Mouse (Mus musculus): ENCODE measurements around the gene Hivep3. TPM values are rescaled to one million over a fixed set of nuclear protein-coding genes. Genes with fewer than 3 reads are reported as not detected.
A peak's percentile ranks its signal among the peaks of the same experiment; 100 is the strongest.

Hivep3 gene
- polyA plus RNA-seq, 1 experiment = 5.8 TPM

DNA sequence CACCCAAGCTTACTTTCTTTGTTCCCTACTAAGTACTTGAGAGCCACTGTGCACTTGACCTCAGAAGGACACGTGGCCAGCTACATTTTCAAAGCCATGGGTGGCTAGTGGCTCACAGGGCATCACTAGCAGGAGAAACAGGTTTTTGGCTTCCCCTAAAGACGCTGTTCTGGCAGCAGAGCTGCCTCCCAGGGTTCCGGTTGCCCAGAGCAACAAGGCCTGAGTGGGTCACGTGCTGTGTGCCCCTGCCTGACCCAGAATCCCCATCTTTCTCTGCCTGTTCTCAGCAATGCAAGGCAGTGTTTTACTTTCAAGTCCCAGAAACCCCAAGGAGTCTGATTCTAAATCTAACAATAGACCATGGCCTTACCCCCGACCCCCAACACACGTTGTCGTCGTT, 198.3 kb downstream of the Hivep3 start:
- 57% methylated on average over 8 of the region's 8 CpGs for whole genome bisulfite sequencing
- peak; percentile 23 for DNase-seq
- no peaks in the 10 kb centered on the region for H3K4me1 ChIP-seq (ENCODE audit: control insufficient read depth, insufficient read depth, low read length)

DNA sequence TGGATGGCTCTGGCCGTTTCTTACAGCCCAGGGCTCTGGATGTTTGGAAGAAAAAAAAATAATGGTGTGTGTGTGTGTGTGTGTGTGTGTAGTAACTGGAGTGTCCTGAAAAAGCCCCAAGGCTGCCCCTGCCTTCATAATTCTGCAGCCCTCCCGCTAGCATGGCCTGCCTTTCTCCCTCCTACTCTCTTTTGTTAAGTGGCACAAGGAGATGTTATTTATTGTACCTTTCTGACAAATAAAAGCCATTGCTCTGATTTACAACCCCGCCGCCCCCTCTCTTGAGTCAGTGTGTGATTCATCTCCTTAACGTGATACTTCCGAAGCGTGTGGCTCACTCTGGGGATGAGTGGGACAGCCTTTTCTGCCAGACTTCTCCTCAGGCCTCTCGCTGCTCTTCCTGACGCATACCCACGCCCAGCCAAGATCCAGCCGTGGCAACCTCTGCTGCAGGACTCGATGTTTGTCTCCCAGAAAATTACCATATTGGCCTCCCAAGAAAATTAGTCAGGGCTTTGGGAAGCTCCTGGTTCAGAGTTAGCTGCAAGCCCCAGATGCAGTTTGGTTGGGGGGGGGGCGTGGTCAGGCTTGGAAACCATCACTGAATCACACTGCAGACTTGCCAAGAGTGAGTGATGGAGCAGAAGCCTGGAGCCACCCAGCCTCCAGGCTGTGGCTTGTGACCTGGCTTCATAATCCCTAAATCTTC, 199.1 kb downstream of the Hivep3 start:
- no peaks in the 10 kb centered on the region for H3K36me3 ChIP-seq (ENCODE audit: control insufficient read depth, insufficient read depth, low read length)
- 42% methylated on average over 13 of the region's 13 CpGs for WGBS

More for the DNA sequence above, 198.3 kb downstream of the Hivep3 start:
- Histone ChIP-seq H3K36me3 (ENCODE audit: control insufficient read depth, insufficient read depth, low read length) (no peaks in the 10 kb centered on the region), H3K27ac (ENCODE audit: insufficient read depth, low read depth, low read length) (no peak overlapping the region), H3K27me3 (replicated peaks; ENCODE audit: control insufficient read depth, insufficient read depth, low read length) (no peaks in the 10 kb centered on the region), H3K4me3 (ENCODE audit: insufficient read depth, low read depth, low read length) (no peak overlapping the region)
- TF ChIP-seq CTCF (conservative IDR thresholded peaks at IDR 0.05; ENCODE audit: insufficient read depth, insufficient read length, low read depth, low read length) = no peak
- no peak for TF ChIP-seq POLR2A (IDR thresholded peaks at IDR 0.05; ENCODE audit: low read depth, low read length)

GRCm38 (mm10) chr4:119934901-119935300, 201.3 kb downstream of the Hivep3 start:
- WGBS = 96% methylated on average over 4 of the region's 4 CpGs
- DNase-seq = no peak

More for the DNA sequence above, 199.1 kb downstream of the Hivep3 start:
- no peak overlapping the region for H3K4me3 ChIP-seq (ENCODE audit: insufficient read depth, low read depth, low read length)
- H3K4me1 ChIP-seq (ENCODE audit: control insufficient read depth, insufficient read depth, low read length) = no peaks in the 10 kb centered on the region
- no peak for TF ChIP-seq CTCF (conservative IDR thresholded peaks at IDR 0.05; ENCODE audit: insufficient read depth, insufficient read length, low read depth, low read length)
- no peak for TF ChIP-seq POLR2A (IDR thresholded peaks at IDR 0.05; ENCODE audit: low read depth, low read length)
- no peaks in the 10 kb centered on the region for H3K27me3 ChIP-seq (replicated peaks; ENCODE audit: control insufficient read depth, insufficient read depth, low read length)
- DNase-seq = no peak
- no peak overlapping the region for H3K27ac ChIP-seq (ENCODE audit: insufficient read depth, low read depth, low read length)

DNA sequence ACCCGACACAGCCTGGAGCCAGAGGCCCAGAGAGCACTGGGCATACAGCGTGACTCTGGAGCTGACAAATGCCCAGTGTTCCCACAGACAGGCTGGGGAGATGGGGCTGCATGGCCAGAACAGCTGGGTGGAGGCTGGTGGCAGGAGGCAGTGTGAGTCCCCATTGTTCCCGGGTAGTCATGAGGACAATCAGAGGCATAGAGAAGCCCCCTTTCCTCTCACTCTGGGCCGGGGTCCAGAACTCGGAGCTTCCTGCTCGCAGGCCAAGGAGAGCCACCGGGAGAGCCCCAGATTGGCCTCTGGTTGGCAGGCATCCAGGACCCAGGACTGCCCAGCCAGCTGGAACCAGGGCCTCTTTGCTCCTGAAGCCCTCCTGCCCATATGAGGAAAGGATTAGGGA, 204.3 kb downstream of the Hivep3 start:
- TF ChIP-seq POLR2A (IDR thresholded peaks at IDR 0.05; ENCODE audit: low read depth, low read length) (no peak), CTCF (conservative IDR thresholded peaks at IDR 0.05; ENCODE audit: insufficient read depth, insufficient read length, low read depth, low read length) (no peak)
- no peak overlapping the region for H3K27ac ChIP-seq (ENCODE audit: insufficient read depth, low read depth, low read length)
- WGBS = 31% methylated on average over 7 of the region's 7 CpGs
- no peaks in the 10 kb centered on the region for H3K36me3 ChIP-seq (ENCODE audit: control insufficient read depth, insufficient read depth, low read length)
- no peak overlapping the region for H3K4me3 ChIP-seq (ENCODE audit: insufficient read depth, low read depth, low read length)
- H3K27me3 ChIP-seq (replicated peaks; ENCODE audit: control insufficient read depth, insufficient read depth, low read length) = no peaks in the 10 kb centered on the region
- no peaks in the 10 kb centered on the region for H3K4me1 ChIP-seq (ENCODE audit: control insufficient read depth, insufficient read depth, low read length)
- DNase-seq = peak; percentile 65

More at GRCm38 (mm10) chr4:119934901-119935300, 201.3 kb downstream of the Hivep3 start:
- Histone ChIP-seq H3K27ac (ENCODE audit: insufficient read depth, low read depth, low read length) (no peak overlapping the region), H3K27me3 (replicated peaks; ENCODE audit: control insufficient read depth, insufficient read depth, low read length) (no peaks in the 10 kb centered on the region), H3K36me3 (ENCODE audit: control insufficient read depth, insufficient read depth, low read length) (no peaks in the 10 kb centered on the region), H3K4me3 (ENCODE audit: insufficient read depth, low read depth, low read length) (no peak overlapping the region), H3K4me1 (ENCODE audit: control insufficient read depth, insufficient read depth, low read length) (no peaks in the 10 kb centered on the region)
- TF ChIP-seq POLR2A (IDR thresholded peaks at IDR 0.05; ENCODE audit: low read depth, low read length) = no peak
- TF ChIP-seq CTCF (conservative IDR thresholded peaks at IDR 0.05; ENCODE audit: insufficient read depth, insufficient read length, low read depth, low read length) = no peak

- no peak overlapping the region for H3K4me3 ChIP-seq (ENCODE audit: insufficient read depth, low read depth, low read length)
- WGBS = 69% methylated on average over 4 of the region's 4 CpGs
- no peak overlapping the region for H3K27ac ChIP-seq (ENCODE audit: insufficient read depth, low read depth, low read length)
- no peaks in the 10 kb centered on the region for H3K27me3 ChIP-seq (replicated peaks; ENCODE audit: control insufficient read depth, insufficient read depth, low read length)
- no peaks in the 10 kb centered on the region for H3K4me1 ChIP-seq (ENCODE audit: control insufficient read depth, insufficient read depth, low read length)
- TF ChIP-seq POLR2A (IDR thresholded peaks at IDR 0.05; ENCODE audit: low read depth, low read length) = no peak
- TF ChIP-seq CTCF (conservative IDR thresholded peaks at IDR 0.05; ENCODE audit: insufficient read depth, insufficient read length, low read depth, low read length) = no peak
- no peaks in the 10 kb centered on the region for H3K36me3 ChIP-seq (ENCODE audit: control insufficient read depth, insufficient read depth, low read length)
- DNase-seq = peak; percentile 32
Observed at GRCm38 (mm10) chr4:119938518-119938917, 204.9 kb downstream of the Hivep3 start.

- H3K4me3 ChIP-seq (ENCODE audit: insufficient read depth, low read depth, low read length) = no peak overlapping the region
- WGBS = 93% methylated on average over 6 of the region's 6 CpGs
- H3K4me1 ChIP-seq (ENCODE audit: control insufficient read depth, insufficient read depth, low read length) = no peaks in the 10 kb centered on the region
- no peak overlapping the region for H3K27ac ChIP-seq (ENCODE audit: insufficient read depth, low read depth, low read length)
- no peak for DNase-seq
- no peaks in the 10 kb centered on the region for H3K27me3 ChIP-seq (replicated peaks; ENCODE audit: control insufficient read depth, insufficient read depth, low read length)
- H3K36me3 ChIP-seq (ENCODE audit: control insufficient read depth, insufficient read depth, low read length) = no peaks in the 10 kb centered on the region
- TF ChIP-seq POLR2A (IDR thresholded peaks at IDR 0.05; ENCODE audit: low read depth, low read length) (no peak), CTCF (conservative IDR thresholded peaks at IDR 0.05; ENCODE audit: insufficient read depth, insufficient read length, low read depth, low read length) (no peak)
Observed at GRCm38 (mm10) chr4:119939786-119940185, 206.2 kb downstream of the Hivep3 start.

GRCm38 (mm10) chr4:119946224-119946887, 212.8 kb downstream of the Hivep3 start:
- TF ChIP-seq CTCF (conservative IDR thresholded peaks at IDR 0.05; ENCODE audit: insufficient read depth, insufficient read length, low read depth, low read length) (no peak), POLR2A (IDR thresholded peaks at IDR 0.05; ENCODE audit: low read depth, low read length) (no peak)
- WGBS = 68% methylated on average over 3 of the region's 3 CpGs
- no peak for DNase-seq

More at GRCm38 (mm10) chr4:119946224-119946887, 212.8 kb downstream of the Hivep3 start:
- H3K36me3 ChIP-seq (ENCODE audit: control insufficient read depth, insufficient read depth, low read length) = no peaks in the 10 kb centered on the region
- no peak overlapping the region for H3K27ac ChIP-seq (ENCODE audit: insufficient read depth, low read depth, low read length)
- H3K4me1 ChIP-seq (ENCODE audit: control insufficient read depth, insufficient read depth, low read length) = no peaks in the 10 kb centered on the region
- no peak overlapping the region for H3K4me3 ChIP-seq (ENCODE audit: insufficient read depth, low read depth, low read length)
- H3K27me3 ChIP-seq (replicated peaks; ENCODE audit: control insufficient read depth, insufficient read depth, low read length) = no peaks in the 10 kb centered on the region
